Mouse (Mus musculus) hindbrain, embryonic 14.5 days (tissue): ENCODE data around the gene Tomm20l. TPM values are rescaled to one million over a fixed set of nuclear protein-coding genes. Genes with fewer than 3 reads are reported as not detected.

Source experiments
- polyA plus RNA-seq: library from polyadenylated mRNA; unstranded; fragments of >200 nt; fragmentation: Nextera tagmentation; extraction: Ambion mirVana; gene quantifications from 2 replicates; pipeline ENCODE4 v1.2.1, GENCODE M21; 2014

The Tomm20l gene
- polyA plus RNA-seq, 1 experiment from 2014 or later, result not detected

Other genes with a start within 250 kb of the Tomm20l start
- 220 and 224 TPM in 2 replicates for gene Actr10, start 173.6 kb upstream of the Tomm20l start, polyA plus RNA-seq
- 488 and 564 TPM in 2 replicates for gene Psma3, start 136.8 kb upstream of the Tomm20l start, polyA plus RNA-seq
- gene Arid4a, start 95.4 kb upstream of the Tomm20l start, polyA plus RNA-seq, result 36.9 and 39.1 TPM in 2 replicates
- 114 and 116 TPM in 2 replicates for gene Timm9, start 25.3 kb downstream of the Tomm20l start, polyA plus RNA-seq
- gene 2700049A03Rik, start 25.4 kb downstream of the Tomm20l start, polyA plus RNA-seq, result 11.1 and 13.9 TPM in 2 replicates
- 29.8 and 33.1 TPM in 2 replicates for gene Dact1, start 198.5 kb downstream of the Tomm20l start, polyA plus RNA-seq